Mouse (Mus musculus): Measurements from ENCODE around the gene Calcrl. TPM values are rescaled to one million over a fixed set of nuclear protein-coding genes. Genes with fewer than 3 reads are reported as not detected.

The Calcrl gene
- total RNA-seq, 1 experiment, result 1.2 TPM

DNA sequence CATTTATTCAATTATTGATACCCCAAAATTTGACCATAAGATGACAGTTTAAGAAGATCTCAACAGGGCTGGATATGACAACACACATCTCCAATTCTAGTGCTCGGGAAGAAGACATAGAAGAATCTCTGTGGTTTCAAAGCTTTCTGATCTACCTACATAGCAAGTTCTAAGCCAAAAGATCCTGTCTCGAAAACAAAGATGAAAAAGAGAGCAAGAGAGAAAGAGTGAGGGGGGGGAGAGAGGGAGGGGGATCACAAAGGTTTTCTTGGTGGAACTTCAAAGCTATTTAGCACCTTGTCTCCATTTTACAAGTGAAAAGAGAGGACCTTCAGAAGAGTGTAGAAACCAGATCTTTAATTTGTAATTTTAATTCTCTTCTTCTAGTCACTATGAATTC is 77.8 kb downstream of the Calcrl start:
- DNase-seq (ENCODE audit: low read depth, low spot score), result no peak
- in situ Hi-C loops (cut with MboI; ENCODE audit: low sequenced_read_pairs in 2 of 2, unreplicated experiment in 2 of 2), result no loop called here
- no peaks in the 10 kb centered on the region for H3K9me3 ChIP-seq (ENCODE audit: control insufficient read depth, insufficient read depth, low read depth, low read length)
- no peaks in the 10 kb centered on the region for H3K4me1 ChIP-seq (ENCODE audit: control insufficient read depth in 2 of 2, insufficient read depth in 2 of 2, low read length in 2 of 2, poor library complexity in 1 of 2)
- no peak overlapping the region for H3K27ac ChIP-seq (ENCODE audit: insufficient read depth, low read depth, low read length, poor library complexity, severe bottlenecking)
- no peak overlapping the region for H3K9ac ChIP-seq (ENCODE audit: insufficient read depth, low read depth, low read length, poor library complexity, severe bottlenecking)
- TF ChIP-seq MAFK (IDR thresholded peaks at IDR 0.05; ENCODE audit: insufficient read depth, low read depth, low read length) (no peak), ZC3H11A (IDR thresholded peaks at IDR 0.05; ENCODE audit: borderline replicate concordance, low read depth, low read length) (no peak), ZNF384 (IDR thresholded peaks at IDR 0.05; ENCODE audit: low read depth, low read length) (no peak), CHD2 (IDR thresholded peaks at IDR 0.05; ENCODE audit: low read depth, low read length) (no peak), HCFC1 (IDR thresholded peaks at IDR 0.05; ENCODE audit: borderline replicate concordance, insufficient read depth, low read length) (no peak)
- no peak overlapping the region for H3K4me3 ChIP-seq (ENCODE audit: insufficient read depth in 1 of 2, low read depth in 1 of 2, low read length in 2 of 2, poor library complexity in 1 of 2, severe bottlenecking in 1 of 2)
- H3K36me3 ChIP-seq (ENCODE audit: control insufficient read depth, insufficient read depth, low read length, poor library complexity, severe bottlenecking), result no peaks in the 10 kb centered on the region

DNA sequence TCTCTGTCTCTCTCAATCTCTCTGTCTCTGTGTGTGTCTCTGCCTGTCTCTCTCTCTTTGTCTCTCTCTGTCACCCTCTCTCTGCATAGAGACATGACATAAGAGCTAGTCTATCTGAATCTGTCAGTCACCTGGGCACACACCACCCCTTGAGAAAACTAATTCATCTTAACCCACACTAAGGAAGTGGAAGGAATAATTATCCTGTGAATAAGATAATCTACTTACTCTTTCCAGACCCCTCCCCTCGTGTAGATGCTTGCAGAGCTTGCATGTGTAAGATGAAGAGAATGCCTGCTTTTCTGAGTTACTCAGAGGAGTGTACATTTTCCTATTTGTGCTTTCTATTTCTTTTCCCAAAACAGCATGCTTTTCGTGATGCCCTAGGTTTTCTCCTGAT is 81.5 kb downstream of the Calcrl start:
- Histone ChIP-seq H3K4me3 (ENCODE audit: insufficient read depth in 1 of 2, low read depth in 1 of 2, low read length in 2 of 2, poor library complexity in 1 of 2, severe bottlenecking in 1 of 2) (no peak overlapping the region), H3K36me3 (ENCODE audit: control insufficient read depth, insufficient read depth, low read length, poor library complexity, severe bottlenecking) (no peaks in the 10 kb centered on the region), H3K9me3 (ENCODE audit: control insufficient read depth, insufficient read depth, low read depth, low read length) (no peaks in the 10 kb centered on the region), H3K27ac (ENCODE audit: insufficient read depth, low read depth, low read length, poor library complexity, severe bottlenecking) (no peak overlapping the region), H3K4me1 (ENCODE audit: control insufficient read depth in 2 of 2, insufficient read depth in 2 of 2, low read length in 2 of 2, poor library complexity in 1 of 2) (no peaks in the 10 kb centered on the region), H3K9ac (ENCODE audit: insufficient read depth, low read depth, low read length, poor library complexity, severe bottlenecking) (no peak overlapping the region)
- in situ Hi-C loops (cut with MboI; ENCODE audit: low sequenced_read_pairs in 2 of 2, unreplicated experiment in 2 of 2), result no loop called here
- no peak for TF ChIP-seq ZC3H11A (IDR thresholded peaks at IDR 0.05; ENCODE audit: borderline replicate concordance, low read depth, low read length)
- no peak for TF ChIP-seq CHD2 (IDR thresholded peaks at IDR 0.05; ENCODE audit: low read depth, low read length)
- no peak for TF ChIP-seq ZNF384 (IDR thresholded peaks at IDR 0.05; ENCODE audit: low read depth, low read length)
- no peak for TF ChIP-seq HCFC1 (IDR thresholded peaks at IDR 0.05; ENCODE audit: borderline replicate concordance, insufficient read depth, low read length)
- TF ChIP-seq MAFK (IDR thresholded peaks at IDR 0.05; ENCODE audit: insufficient read depth, low read depth, low read length), result no peak
- DNase-seq (ENCODE audit: low read depth, low spot score), result no peak

DNA sequence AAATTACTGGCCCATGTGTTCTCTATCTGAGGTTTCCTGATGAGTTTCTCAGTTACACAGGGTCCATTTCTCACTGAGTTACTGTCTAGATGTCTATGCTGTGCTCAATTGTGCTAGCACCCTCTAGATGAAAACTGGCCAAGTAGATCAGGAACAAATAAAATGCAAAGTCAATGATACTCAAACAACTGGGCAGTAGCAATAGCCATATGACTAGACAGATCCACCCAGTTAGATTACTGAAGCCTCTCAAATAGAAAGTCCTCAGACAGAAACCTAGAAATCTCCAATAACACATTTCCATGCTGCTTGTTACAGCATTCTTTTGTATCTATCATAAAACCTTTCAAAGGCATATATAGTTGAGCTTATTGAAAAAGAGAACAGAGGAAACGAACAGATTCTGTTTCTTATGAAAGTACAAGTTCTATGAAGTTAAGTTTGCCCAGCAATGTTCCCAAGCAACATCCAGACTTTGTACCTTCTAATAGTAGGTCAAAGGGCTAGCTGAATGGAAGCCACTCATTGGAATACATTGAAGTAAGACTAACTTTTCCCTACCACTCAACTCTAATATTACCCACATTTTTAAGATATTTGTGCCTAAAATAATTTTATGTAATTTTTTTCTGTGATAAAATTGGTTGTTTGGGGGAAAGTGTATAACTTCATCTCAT is 87.3 kb downstream of the Calcrl start:
- in situ Hi-C loops (cut with MboI; ENCODE audit: low sequenced_read_pairs in 2 of 2, unreplicated experiment in 2 of 2), result no loop called here
- no peak for DNase-seq (ENCODE audit: low read depth, low spot score)
- Histone ChIP-seq H3K9me3 (ENCODE audit: control insufficient read depth, insufficient read depth, low read depth, low read length) (no peaks in the 10 kb centered on the region), H3K27ac (ENCODE audit: insufficient read depth, low read depth, low read length, poor library complexity, severe bottlenecking) (no peak overlapping the region), H3K36me3 (ENCODE audit: control insufficient read depth, insufficient read depth, low read length, poor library complexity, severe bottlenecking) (no peaks in the 10 kb centered on the region), H3K9ac (ENCODE audit: insufficient read depth, low read depth, low read length, poor library complexity, severe bottlenecking) (no peak overlapping the region), H3K4me1 (ENCODE audit: control insufficient read depth in 2 of 2, insufficient read depth in 2 of 2, low read length in 2 of 2, poor library complexity in 1 of 2) (no peaks in the 10 kb centered on the region), H3K4me3 (ENCODE audit: insufficient read depth in 1 of 2, low read depth in 1 of 2, low read length in 2 of 2, poor library complexity in 1 of 2, severe bottlenecking in 1 of 2) (no peak overlapping the region)
- no peak for TF ChIP-seq MAFK (IDR thresholded peaks at IDR 0.05; ENCODE audit: insufficient read depth, low read depth, low read length)
- no peak for TF ChIP-seq HCFC1 (IDR thresholded peaks at IDR 0.05; ENCODE audit: borderline replicate concordance, insufficient read depth, low read length)
- TF ChIP-seq ZC3H11A (IDR thresholded peaks at IDR 0.05; ENCODE audit: borderline replicate concordance, low read depth, low read length), result no peak
- no peak for TF ChIP-seq CHD2 (IDR thresholded peaks at IDR 0.05; ENCODE audit: low read depth, low read length)
- no peak for TF ChIP-seq ZNF384 (IDR thresholded peaks at IDR 0.05; ENCODE audit: low read depth, low read length)

DNA sequence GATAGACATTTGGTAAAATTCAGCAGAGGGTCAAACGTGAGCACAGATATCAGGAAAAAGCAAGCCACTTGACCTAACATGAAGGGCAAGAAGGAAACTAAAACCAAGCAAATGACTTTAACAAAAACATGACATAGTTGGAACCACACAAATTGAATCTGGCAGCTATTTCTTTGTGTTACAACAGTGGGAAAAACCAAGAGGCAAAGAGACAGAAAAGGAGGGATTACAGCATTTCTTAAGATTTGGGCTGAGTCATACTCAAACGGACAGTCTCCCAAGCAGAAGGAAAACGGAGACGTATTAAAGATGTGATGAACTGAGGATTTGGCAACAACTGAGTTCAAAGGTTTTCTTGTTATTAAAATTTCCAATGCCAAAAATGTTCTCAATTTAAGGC is 88.9 kb downstream of the Calcrl start:
- no peak for TF ChIP-seq MAFK (IDR thresholded peaks at IDR 0.05; ENCODE audit: insufficient read depth, low read depth, low read length)
- no peak for TF ChIP-seq CHD2 (IDR thresholded peaks at IDR 0.05; ENCODE audit: low read depth, low read length)
- no peak for TF ChIP-seq ZNF384 (IDR thresholded peaks at IDR 0.05; ENCODE audit: low read depth, low read length)
- TF ChIP-seq ZC3H11A (IDR thresholded peaks at IDR 0.05; ENCODE audit: borderline replicate concordance, low read depth, low read length), result no peak
- no peak for TF ChIP-seq HCFC1 (IDR thresholded peaks at IDR 0.05; ENCODE audit: borderline replicate concordance, insufficient read depth, low read length)
- Histone ChIP-seq H3K27ac (ENCODE audit: insufficient read depth, low read depth, low read length, poor library complexity, severe bottlenecking) (no peak overlapping the region), H3K36me3 (ENCODE audit: control insufficient read depth, insufficient read depth, low read length, poor library complexity, severe bottlenecking) (no peaks in the 10 kb centered on the region), H3K9me3 (ENCODE audit: control insufficient read depth, insufficient read depth, low read depth, low read length) (no peaks in the 10 kb centered on the region), H3K4me3 (ENCODE audit: insufficient read depth in 1 of 2, low read depth in 1 of 2, low read length in 2 of 2, poor library complexity in 1 of 2, severe bottlenecking in 1 of 2) (no peak overlapping the region), H3K9ac (ENCODE audit: insufficient read depth, low read depth, low read length, poor library complexity, severe bottlenecking) (no peak overlapping the region), H3K4me1 (ENCODE audit: control insufficient read depth in 2 of 2, insufficient read depth in 2 of 2, low read length in 2 of 2, poor library complexity in 1 of 2) (no peaks in the 10 kb centered on the region)
- DNase-seq (ENCODE audit: low read depth, low spot score), result no peak
- in situ Hi-C loops (cut with MboI; ENCODE audit: low sequenced_read_pairs in 2 of 2, unreplicated experiment in 2 of 2), result no loop called here
